Mouse (Mus musculus) MEL (cell line): ENCODE results near the gene Grin2d. TPM values are rescaled to one million over a fixed set of nuclear protein-coding genes. Genes with fewer than 3 reads are reported as not detected.

Source experiments
- DNase-seq: peaks from one replicate; pipeline ENCODE4 v3.0.0; 2011; ENCODE audit warnings: low read depth, low spot score
- H3K27ac ChIP-seq: 2 replicates; pipeline ENCODE4 v1.5.1; 2012; ENCODE audit warnings: low read depth, mild to moderate bottlenecking, control low read depth, low read length, moderate library complexity; ENCODE audit not compliant: control insufficient read depth
- H3K27me3 ChIP-seq, 2 experiments: fragments of 150-350 bp in 1 of 2; sonication (generic) in 1 of 2; 2 replicates each; pipeline ENCODE4 v1.6.1; 2012; ENCODE audit warnings: low read length in 2 of 2, mild to moderate bottlenecking in 2 of 2, improper control_type of control experiment in 1 of 2, moderate library complexity in 1 of 2; ENCODE audit not compliant: insufficient read depth in 2 of 2, control insufficient read depth in 1 of 2
- H3K36me3 ChIP-seq, 2 experiments: 2 replicates each; pipeline ENCODE4 v1.6.1; 2012 to 2014; ENCODE audit warnings: low read length in 2 of 2, improper control_type of control experiment in 1 of 2, inconsistent platforms in 1 of 2, mild to moderate bottlenecking in 1 of 2; ENCODE audit not compliant: insufficient read depth in 2 of 2, control insufficient read depth in 1 of 2
- H3K4me1 ChIP-seq, 2 experiments: fragments of 150-350 bp in 1 of 2; sonication (generic) in 1 of 2; 2 replicates each; pipeline ENCODE4 v1.6.1; 2012; ENCODE audit warnings: low read length in 2 of 2, improper control_type of control experiment in 1 of 2, mild to moderate bottlenecking in 1 of 2; ENCODE audit not compliant: insufficient read depth in 2 of 2, control insufficient read depth in 1 of 2
- H3K4me3 ChIP-seq, 2 experiments: fragments of 150-350 bp in 1 of 2; sonication (generic) in 1 of 2; 2 replicates each; pipeline ENCODE4 v1.5.1; 2012; ENCODE audit warnings: low read depth in 2 of 2, low read length in 2 of 2, mild to moderate bottlenecking in 2 of 2, moderate library complexity in 2 of 2, control low read depth in 1 of 2, improper control_type of control experiment in 1 of 2; ENCODE audit not compliant: control insufficient read depth in 1 of 2, insufficient read depth in 1 of 2
- H3K79me2 ChIP-seq: 2 replicates; pipeline ENCODE4 v1.6.1; 2012; ENCODE audit warnings: mild to moderate bottlenecking, low read length, moderate library complexity; ENCODE audit not compliant: control insufficient read depth, poor library complexity, insufficient read depth
- H3K9ac ChIP-seq: 2 replicates; pipeline ENCODE4 v1.6.1; 2012; ENCODE audit warnings: low read depth, mild to moderate bottlenecking, control low read depth, low read length, moderate library complexity; ENCODE audit not compliant: control insufficient read depth, poor library complexity, severe bottlenecking
- H3K9me3 ChIP-seq: fragments of 150-350 bp; sonication (generic); replicated peaks from 2 replicates; pipeline ENCODE4 v1.6.1; 2012; ENCODE audit warnings: mild to moderate bottlenecking, low read length, improper control_type of control experiment, moderate library complexity; ENCODE audit not compliant: insufficient read depth
- BHLHE40 ChIP-seq: IDR thresholded peaks from 2 replicates; pipeline ENCODE4 v1.6.1; 2012; ENCODE audit warnings: low read depth, mild to moderate bottlenecking, inconsistent platforms, low read length, improper control_type of control experiment, borderline replicate concordance
- CHD1 ChIP-seq: IDR thresholded peaks from 2 replicates; pipeline ENCODE4 v1.6.1; 2012; ENCODE audit warnings: low read depth, mild to moderate bottlenecking, inconsistent platforms, low read length, improper control_type of control experiment
- CHD2 ChIP-seq: IDR thresholded peaks from 2 replicates; pipeline ENCODE4 v1.6.1; 2011; ENCODE audit warnings: low read length, improper control_type of control experiment
- CTCF ChIP-seq, 3 experiments: IDR thresholded peaks in 2 of 3; conservative IDR thresholded peaks in 1 of 3; 2 replicates each; pipeline ENCODE4 v1.5.1; 2011 to 2012; ENCODE audit warnings: low read length in 3 of 3, low read depth in 2 of 3, mild to moderate bottlenecking in 2 of 3, improper control_type of control experiment in 1 of 3, inconsistent platforms in 1 of 3, mixed read lengths in 1 of 3, moderate library complexity in 1 of 3; ENCODE audit not compliant: control insufficient read depth in 1 of 3, insufficient read depth in 1 of 3, poor library complexity in 1 of 3, severe bottlenecking in 1 of 3
- EP300 ChIP-seq, 2 experiments: IDR thresholded peaks; 2 replicates each; pipeline ENCODE4 v1.6.1; 2011; ENCODE audit warnings: improper control_type of control experiment in 2 of 2, low read length in 2 of 2, low read depth in 1 of 2, mild to moderate bottlenecking in 1 of 2
- GABPA ChIP-seq: IDR thresholded peaks from 2 replicates; pipeline ENCODE4 v1.6.1; 2012; ENCODE audit warnings: low read depth, mild to moderate bottlenecking, inconsistent platforms, low read length, improper control_type of control experiment, moderate library complexity
- GATA1 ChIP-seq: IDR thresholded peaks from 2 replicates; pipeline ENCODE4 v1.6.1; 2011; ENCODE audit warnings: low read depth, low read length, improper control_type of control experiment
- JUND ChIP-seq: IDR thresholded peaks from 2 replicates; pipeline ENCODE4 v1.6.1; 2011; ENCODE audit warnings: low read depth, mild to moderate bottlenecking, improper control_type of control experiment, low read length
- MAFK ChIP-seq: IDR thresholded peaks from 2 replicates; pipeline ENCODE4 v1.6.1; 2011; ENCODE audit warnings: low read depth, mild to moderate bottlenecking, low read length, improper control_type of control experiment, borderline replicate concordance
- MAX ChIP-seq: IDR thresholded peaks from 2 replicates; pipeline ENCODE4 v1.6.1; 2011; ENCODE audit warnings: low read length, improper control_type of control experiment
- MAZ ChIP-seq: IDR thresholded peaks from 2 replicates; pipeline ENCODE4 v1.6.1; 2012; ENCODE audit warnings: low read depth, mild to moderate bottlenecking, inconsistent platforms, low read length, improper control_type of control experiment
- MYB ChIP-seq: IDR thresholded peaks from 2 replicates; pipeline ENCODE4 v1.6.1; 2011; ENCODE audit warnings: mild to moderate bottlenecking, low read depth, low read length, improper control_type of control experiment
- MYC ChIP-seq: IDR thresholded peaks from 2 replicates; pipeline ENCODE4 v1.6.1; 2011; ENCODE audit warnings: low read depth, mild to moderate bottlenecking, low read length, improper control_type of control experiment, moderate library complexity
- NELFE ChIP-seq: IDR thresholded peaks from 2 replicates; pipeline ENCODE4 v1.6.1; 2011; ENCODE audit warnings: low read depth, low read length, improper control_type of control experiment
- NRF1 ChIP-seq: IDR thresholded peaks from 2 replicates; pipeline ENCODE4 v1.6.1; 2014; ENCODE audit warnings: low read depth, mild to moderate bottlenecking, inconsistent platforms, low read length, improper control_type of control experiment, moderate library complexity; ENCODE audit not compliant: poor library complexity, insufficient read depth, severe bottlenecking
- POLR2AphosphoS2 ChIP-seq: IDR thresholded peaks from 2 replicates; pipeline ENCODE4 v1.6.1; 2011; ENCODE audit warnings: low read length, improper control_type of control experiment
- POLR2AphosphoS5 ChIP-seq: IDR thresholded peaks from 2 replicates; pipeline ENCODE4 v1.6.1; 2012; ENCODE audit warnings: low read depth, borderline replicate concordance, mild to moderate bottlenecking, inconsistent platforms, low read length, moderate library complexity, mixed read lengths
- RAD21 ChIP-seq: IDR thresholded peaks from 2 replicates; pipeline ENCODE4 v1.6.1; 2011; ENCODE audit warnings: mild to moderate bottlenecking, low read depth, low read length, improper control_type of control experiment
- RCOR1 ChIP-seq: IDR thresholded peaks from 2 replicates; pipeline ENCODE4 v1.6.1; 2012; ENCODE audit warnings: low read depth, mild to moderate bottlenecking, inconsistent platforms, low read length, improper control_type of control experiment
- SMC3 ChIP-seq: IDR thresholded peaks from 2 replicates; pipeline ENCODE4 v1.6.1; 2011; ENCODE audit warnings: low read depth, low read length, improper control_type of control experiment
- TCF12 ChIP-seq: IDR thresholded peaks from 2 replicates; pipeline ENCODE4 v1.6.1; 2014; ENCODE audit warnings: low read depth, mild to moderate bottlenecking, inconsistent platforms, low read length, improper control_type of control experiment, moderate library complexity
- UBTF ChIP-seq: IDR thresholded peaks from 2 replicates; pipeline ENCODE4 v1.6.1; 2012; ENCODE audit warnings: low read depth, mild to moderate bottlenecking, inconsistent platforms, low read length, improper control_type of control experiment, moderate library complexity, borderline replicate concordance; ENCODE audit not compliant: insufficient read depth
- USF1 ChIP-seq: IDR thresholded peaks from 2 replicates; pipeline ENCODE4 v1.6.1; 2014; ENCODE audit warnings: low read depth, mild to moderate bottlenecking, inconsistent platforms, low read length, improper control_type of control experiment, moderate library complexity
- USF2 ChIP-seq, 2 experiments: IDR thresholded peaks; 2 replicates each; pipeline ENCODE4 v1.6.1; 2011 to 2012; ENCODE audit warnings: improper control_type of control experiment in 2 of 2, low read length in 2 of 2, borderline replicate concordance in 1 of 2, inconsistent platforms in 1 of 2, low read depth in 1 of 2, mild to moderate bottlenecking in 1 of 2; ENCODE audit not compliant: insufficient read depth in 1 of 2
- ZC3H11A ChIP-seq: IDR thresholded peaks from 2 replicates; pipeline ENCODE4 v1.6.1; 2012; ENCODE audit warnings: low read depth, mild to moderate bottlenecking, inconsistent platforms, low read length, improper control_type of control experiment
- ZKSCAN1 ChIP-seq: IDR thresholded peaks from 2 replicates; pipeline ENCODE4 v1.6.1; 2012; ENCODE audit warnings: low read depth, mild to moderate bottlenecking, inconsistent platforms, low read length, improper control_type of control experiment, moderate library complexity
- ZNF384 ChIP-seq: IDR thresholded peaks from 2 replicates; pipeline ENCODE4 v1.6.1; 2012; ENCODE audit warnings: low read depth, mild to moderate bottlenecking, inconsistent platforms, low read length, improper control_type of control experiment
- polyA plus RNA-seq, 2 experiments: library from polyadenylated mRNA; stranded (reverse) in 1 of 2; unstranded in 1 of 2; fragments of >175 nt in 1 of 2; fragments of >200 nt in 1 of 2; gene quantifications; 2 replicates each; pipeline versions ENCODE4 v1.2.1 to v1.2.4; 2012; ENCODE audit warnings: low replicate concordance in 2 of 2, low read depth in 1 of 2; ENCODE audit not compliant: insufficient read length in 2 of 2, insufficient read depth in 1 of 2, missing spikeins in 1 of 2
- total RNA-seq: library from RNA; depleted of rRNA; stranded (reverse); fragments of 300-350 nt; gene quantifications from 2 replicates; pipeline ENCODE4 v1.2.3, GENCODE M21; 2012

The Grin2d gene
- total and polyA plus RNA-seq, 3 experiments, result 0.19 to 0.57 TPM; not detected in 1

DNA sequence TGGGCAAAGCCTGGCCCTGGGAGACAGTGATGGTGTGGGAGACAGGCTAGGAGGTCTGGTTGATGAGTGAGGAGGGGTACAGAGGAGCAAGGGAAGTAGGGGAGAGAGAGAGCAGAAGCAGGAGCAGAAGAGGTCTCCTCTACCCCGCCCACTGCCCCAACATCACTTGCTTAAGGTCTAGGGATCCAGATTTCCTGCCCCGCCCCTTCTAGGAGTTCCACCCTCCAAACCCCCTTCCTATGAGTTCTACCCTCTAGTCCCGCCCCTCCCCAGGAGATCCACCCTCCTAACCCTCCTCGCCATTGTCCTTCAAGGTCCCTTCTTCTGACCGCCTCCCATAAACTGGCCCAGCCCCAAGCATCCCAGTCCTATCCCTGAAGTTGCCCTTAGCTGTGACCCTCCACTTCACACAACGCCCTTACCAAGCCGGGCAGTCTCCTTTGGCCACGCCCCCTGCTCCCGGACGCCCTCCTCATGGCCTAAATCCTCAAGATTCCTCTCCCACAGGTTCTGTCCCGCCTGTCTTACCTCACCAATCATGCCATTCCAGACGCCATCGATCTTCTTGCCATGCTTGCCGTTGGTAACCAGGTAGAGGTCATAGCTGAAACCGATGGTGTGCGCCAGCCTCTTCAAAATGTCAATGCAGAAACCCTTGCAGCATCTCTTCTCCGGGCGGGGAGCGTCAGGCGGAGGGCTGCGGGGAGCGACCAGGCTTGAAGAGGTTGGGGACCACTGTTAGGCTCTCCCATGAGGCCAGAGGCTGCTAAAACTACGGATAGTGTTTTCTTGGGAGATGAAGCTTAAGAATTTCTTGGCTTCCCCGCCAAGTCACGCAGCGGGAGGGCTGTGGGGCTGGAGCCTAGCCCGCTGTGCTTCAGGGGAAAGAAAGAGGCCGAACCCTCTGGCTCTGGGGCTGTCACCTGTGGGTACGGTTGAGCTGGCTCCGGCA is 21.0 kb downstream of the Grin2d start:
- no peaks in the 10 kb centered on the region for H3K9me3 ChIP-seq
- no peak overlapping the region for H3K4me3 ChIP-seq
- no peaks in the 10 kb centered on the region for H3K4me1 ChIP-seq
- no peak for DNase-seq
- H3K9ac ChIP-seq, result no peak overlapping the region
- H3K27me3 ChIP-seq, result no peaks in the 10 kb centered on the region
- H3K36me3 ChIP-seq, result no peaks in the 10 kb centered on the region
- no peak overlapping the region for H3K27ac ChIP-seq
- TF ChIP-seq ZKSCAN1, result no peak
- no peak for TF ChIP-seq MYB
- TF ChIP-seq CHD2, result no peak
- TF ChIP-seq MAZ, result no peak
- no peak for TF ChIP-seq POLR2AphosphoS5
- no peak for TF ChIP-seq USF2 (IDR thresholded peaks at IDR 0.05; ENCODE audit: borderline replicate concordance in 1 of 2, insufficient read depth in 1 of 2, low read depth in 1 of 2, low read length in 2 of 2)
- no peak for TF ChIP-seq NRF1
- TF ChIP-seq RCOR1, result no peak
- TF ChIP-seq MYC, result no peak
- no peak for TF ChIP-seq USF1
- no peak for TF ChIP-seq CHD1
- no peak for TF ChIP-seq UBTF
- no peak for TF ChIP-seq RAD21
- TF ChIP-seq GATA1, result no peak
- H3K79me2 ChIP-seq, result no peaks in the 10 kb centered on the region

DNA sequence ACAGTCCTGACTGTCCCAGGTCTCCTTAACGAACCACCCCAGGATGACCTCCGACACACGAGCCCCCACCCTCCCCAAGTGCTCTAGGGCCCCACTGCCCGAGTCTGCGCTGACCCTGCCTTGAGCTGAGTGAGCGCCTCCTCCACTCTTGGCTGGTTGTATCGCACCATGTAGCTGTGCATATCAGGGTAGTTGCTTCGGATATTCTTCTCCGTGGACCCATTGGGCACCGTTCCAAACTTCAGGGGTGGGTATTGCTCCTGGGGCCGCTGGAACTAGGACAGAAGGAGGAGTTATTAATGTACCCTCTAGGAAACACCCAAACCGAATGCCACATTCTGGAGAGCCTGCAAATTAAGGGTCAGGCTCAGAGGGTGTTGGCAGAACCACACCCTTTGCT is 25.1 kb downstream of the Grin2d start:
- no peaks in the 10 kb centered on the region for H3K4me1 ChIP-seq
- H3K4me3 ChIP-seq, result no peak overlapping the region
- no peaks in the 10 kb centered on the region for H3K79me2 ChIP-seq
- no peaks in the 10 kb centered on the region for H3K27me3 ChIP-seq
- no peak for DNase-seq
- H3K36me3 ChIP-seq, result no peaks in the 10 kb centered on the region
- H3K27ac ChIP-seq, result no peak overlapping the region
- no peaks in the 10 kb centered on the region for H3K9me3 ChIP-seq
- TF ChIP-seq EP300 (IDR thresholded peaks at IDR 0.05; ENCODE audit: low read depth in 1 of 2, low read length in 2 of 2), result no peak
- TF ChIP-seq ZKSCAN1, result no peak
- no peak for TF ChIP-seq POLR2AphosphoS2
- no peak for TF ChIP-seq TCF12
- no peak for TF ChIP-seq CHD2
- TF ChIP-seq MYC, result no peak
- TF ChIP-seq MAX, result no peak
- TF ChIP-seq ZC3H11A, result no peak
- TF ChIP-seq MAFK, result no peak
- TF ChIP-seq SMC3, result no peak
- TF ChIP-seq GABPA, result no peak
- no peak for TF ChIP-seq JUND
- TF ChIP-seq BHLHE40, result no peak
- TF ChIP-seq GATA1, result no peak
- no peak for TF ChIP-seq NELFE
- no peak for TF ChIP-seq ZNF384
- TF ChIP-seq CTCF (IDR thresholded peaks at IDR 0.05 in 2 of 3, conservative IDR thresholded peaks at IDR 0.05 in 1 of 3; ENCODE audit: control insufficient read depth in 1 of 3, insufficient read depth in 1 of 3, low read depth in 2 of 3, low read length in 3 of 3, poor library complexity in 1 of 3, severe bottlenecking in 1 of 3), result no peak
- H3K9ac ChIP-seq, result no peak overlapping the region
